Mouse (Mus musculus): ENCODE results near the gene Abtb1. TPM values are rescaled to one million over a fixed set of nuclear protein-coding genes. Genes with fewer than 3 reads are reported as not detected.
A peak's percentile ranks its signal among the peaks of the same experiment; 100 is the strongest.

Abtb1 gene
- polyA plus RNA-seq, 1 experiment from 2014 or later, result 26.4 TPM

GRCm38 (mm10) chr6:88809091-88810037 is 32.4 kb downstream of the Abtb1 start:
- Histone ChIP-seq H3K27me3 (replicated peaks; ENCODE audit: low read depth, poor library complexity, severe bottlenecking) (no peaks in the 10 kb centered on the region), H3K4me1 (peaks cover 45% of the 10 kb centered on the region), H3K4me3 (no peak overlapping the region), H3K9me3 (no peaks in the 10 kb centered on the region), H3K27ac (replicated peaks) (peak overlapping the region; percentile 44; the same call in 1 of the 2 replicates), H3K36me3 (replicated peaks) (no peaks in the 10 kb centered on the region)
- DNase-seq (ENCODE audit: low spot score), result no peak
- 70% methylated on average over 23 of the region's 23 CpGs for WGBS

GRCm38 (mm10) chr6:88804966-88805577 is 36.7 kb downstream of the Abtb1 start:
- peaks cover 39% of the 10 kb centered on the region for H3K4me1 ChIP-seq
- WGBS, result 88% methylated on average over 17 of the region's 17 CpGs

GRCm38 (mm10) chr6:88803957-88804695 is 37.7 kb downstream of the Abtb1 start:
- Histone ChIP-seq H3K4me3 (no peak overlapping the region), H3K27me3 (replicated peaks; ENCODE audit: low read depth, poor library complexity, severe bottlenecking) (no peaks in the 10 kb centered on the region), H3K4me1 (peaks cover 30% of the 10 kb centered on the region), H3K27ac (replicated peaks) (no peak overlapping the region), H3K36me3 (replicated peaks) (no peaks in the 10 kb centered on the region), H3K9me3 (no peaks in the 10 kb centered on the region)
- 85% methylated on average over 4 of the region's 4 CpGs for WGBS
- DNase-seq (ENCODE audit: low spot score), result no peak

More at GRCm38 (mm10) chr6:88804966-88805577, 36.7 kb downstream of the Abtb1 start:
- no peak for DNase-seq (ENCODE audit: low spot score)
- Histone ChIP-seq H3K27me3 (replicated peaks; ENCODE audit: low read depth, poor library complexity, severe bottlenecking) (no peaks in the 10 kb centered on the region), H3K4me3 (no peak overlapping the region), H3K9me3 (no peaks in the 10 kb centered on the region), H3K36me3 (replicated peaks) (no peaks in the 10 kb centered on the region), H3K27ac (replicated peaks) (no peak overlapping the region)

- Histone ChIP-seq H3K4me3 (no peak overlapping the region), H3K4me1 (peaks cover 28% of the 10 kb centered on the region), H3K27me3 (replicated peaks; ENCODE audit: low read depth, poor library complexity, severe bottlenecking) (no peaks in the 10 kb centered on the region), H3K36me3 (replicated peaks) (no peaks in the 10 kb centered on the region), H3K27ac (replicated peaks) (no peak overlapping the region), H3K9me3 (no peaks in the 10 kb centered on the region)
- no peak for DNase-seq (ENCODE audit: low spot score)
- WGBS, result 94% methylated on average over 7 of the region's 7 CpGs
These were observed 38.7 kb downstream of the Abtb1 start for GRCm38 (mm10) chr6:88803051-88803450.

- peaks cover 6% of the 10 kb centered on the region; the same call in 1 of the 2 replicates for H3K27me3 ChIP-seq (replicated peaks; ENCODE audit: low read depth, poor library complexity, severe bottlenecking)
- peaks cover 22% of the 10 kb centered on the region for H3K4me1 ChIP-seq
- H3K4me3 ChIP-seq, result no peak overlapping the region
- WGBS, result 43% methylated on average over 3 of the region's 3 CpGs
- H3K27ac ChIP-seq (replicated peaks), result peak overlapping the region; percentile 45
- no peaks in the 10 kb centered on the region for H3K9me3 ChIP-seq
- DNase-seq (ENCODE audit: low spot score), result no peak
- no peaks in the 10 kb centered on the region for H3K36me3 ChIP-seq (replicated peaks)
These were observed 41.0 kb downstream of the Abtb1 start for GRCm38 (mm10) chr6:88800735-88801134.

GRCm38 (mm10) chr6:88800191-88800590 is 41.6 kb downstream of the Abtb1 start:
- Histone ChIP-seq H3K9me3 (no peaks in the 10 kb centered on the region), H3K4me3 (no peak overlapping the region), H3K36me3 (replicated peaks) (no peaks in the 10 kb centered on the region), H3K4me1 (peaks cover 28% of the 10 kb centered on the region), H3K27ac (replicated peaks) (no peak overlapping the region), H3K27me3 (replicated peaks; ENCODE audit: low read depth, poor library complexity, severe bottlenecking) (peaks cover 6% of the 10 kb centered on the region; the same call in 1 of the 2 replicates)
- no peak for DNase-seq (ENCODE audit: low spot score)
- 86% methylated on average over 7 of the region's 7 CpGs for WGBS

- 64% methylated on average over 14 of the region's 14 CpGs for WGBS
- Histone ChIP-seq H3K4me3 (no peak overlapping the region), H3K27ac (replicated peaks) (no peak overlapping the region), H3K36me3 (replicated peaks) (no peaks in the 10 kb centered on the region), H3K9me3 (no peaks in the 10 kb centered on the region), H3K27me3 (replicated peaks; ENCODE audit: low read depth, poor library complexity, severe bottlenecking) (peaks cover 6% of the 10 kb centered on the region), H3K4me1 (peaks cover 58% of the 10 kb centered on the region)
- no peak for DNase-seq (ENCODE audit: low spot score)
These were observed 47.2 kb downstream of the Abtb1 start for GRCm38 (mm10) chr6:88794561-88794971.

GRCm38 (mm10) chr6:88793872-88794271 is 47.9 kb downstream of the Abtb1 start:
- DNase-seq (ENCODE audit: low spot score), result no peak
- peaks cover 65% of the 10 kb centered on the region for H3K4me1 ChIP-seq
- 79% methylated on average over 13 of the region's 13 CpGs for WGBS

GRCm38 (mm10) chr6:88793243-88793642 is 48.5 kb downstream of the Abtb1 start:
- 25% methylated on average over 2 of the region's 2 CpGs for WGBS
- H3K27me3 ChIP-seq (replicated peaks; ENCODE audit: low read depth, poor library complexity, severe bottlenecking), result peaks cover 6% of the 10 kb centered on the region
- peaks cover 71% of the 10 kb centered on the region for H3K4me1 ChIP-seq
- no peak overlapping the region for H3K4me3 ChIP-seq
- H3K36me3 ChIP-seq (replicated peaks), result no peaks in the 10 kb centered on the region
- peak; percentile 62 for DNase-seq (ENCODE audit: low spot score)
- H3K9me3 ChIP-seq, result no peaks in the 10 kb centered on the region
- no peak overlapping the region for H3K27ac ChIP-seq (replicated peaks)

More at GRCm38 (mm10) chr6:88793872-88794271, 47.9 kb downstream of the Abtb1 start:
- H3K36me3 ChIP-seq (replicated peaks), result no peaks in the 10 kb centered on the region
- H3K27me3 ChIP-seq (replicated peaks; ENCODE audit: low read depth, poor library complexity, severe bottlenecking), result peaks cover 6% of the 10 kb centered on the region
- no peaks in the 10 kb centered on the region for H3K9me3 ChIP-seq
- H3K4me3 ChIP-seq, result no peak overlapping the region
- no peak overlapping the region for H3K27ac ChIP-seq (replicated peaks)

GRCm38 (mm10) chr6:88792147-88792691 is 49.6 kb downstream of the Abtb1 start:
- 0 out of 2 replicates have a peak overlapping the region, but pooled peaks have one; percentile 10 for H3K27ac ChIP-seq (replicated peaks)
- DNase-seq (ENCODE audit: low spot score), result peak; percentile 48
- no peaks in the 10 kb centered on the region for H3K9me3 ChIP-seq
- no peak overlapping the region for H3K4me3 ChIP-seq
- 27% methylated on average over 7 of the region's 7 CpGs for WGBS
- no peaks in the 10 kb centered on the region for H3K36me3 ChIP-seq (replicated peaks)
- peaks cover 6% of the 10 kb centered on the region for H3K27me3 ChIP-seq (replicated peaks; ENCODE audit: low read depth, poor library complexity, severe bottlenecking)
- peaks cover 79% of the 10 kb centered on the region for H3K4me1 ChIP-seq

GRCm38 (mm10) chr6:88791299-88791698 is 50.5 kb downstream of the Abtb1 start:
- 56% methylated on average over 9 of the region's 9 CpGs for WGBS
- Histone ChIP-seq H3K27ac (replicated peaks) (0 out of 2 replicates have a peak overlapping the region, but pooled peaks have one; percentile 48), H3K4me3 (no peak overlapping the region), H3K9me3 (no peaks in the 10 kb centered on the region), H3K4me1 (peaks cover 87% of the 10 kb centered on the region), H3K36me3 (replicated peaks) (no peaks in the 10 kb centered on the region), H3K27me3 (replicated peaks; ENCODE audit: low read depth, poor library complexity, severe bottlenecking) (no peaks in the 10 kb centered on the region; the same call in 1 of the 2 replicates)
- no peak for DNase-seq (ENCODE audit: low spot score)

GRCm38 (mm10) chr6:88788219-88788618 is 53.6 kb downstream of the Abtb1 start:
- Histone ChIP-seq H3K36me3 (replicated peaks) (no peaks in the 10 kb centered on the region), H3K27me3 (replicated peaks; ENCODE audit: low read depth, poor library complexity, severe bottlenecking) (no peaks in the 10 kb centered on the region; the same call in 1 of the 2 replicates), H3K4me3 (no peak overlapping the region), H3K4me1 (peaks cover 85% of the 10 kb centered on the region), H3K27ac (replicated peaks) (no peak overlapping the region), H3K9me3 (no peaks in the 10 kb centered on the region)
- no peak for DNase-seq (ENCODE audit: low spot score)
- WGBS, result 69% methylated on average over 11 of the region's 11 CpGs
